Mouse (Mus musculus): Measurements from ENCODE around the gene Lypd6. TPM values are rescaled to one million over a fixed set of nuclear protein-coding genes. Genes with fewer than 3 reads are reported as not detected.

Gene Lypd6
- 2.3 TPM in 2 replicates for polyA plus RNA-seq (2015; fragmentation: Nextera tagmentation; extraction: Ambion mirVana)

GRCm38 (mm10) chr2:50066246-50066967 lies at the start of gene Lypd6:
Gene Lypd6, plus strand, starts transcription at chr2:50066429.
- under 1% methylated on average over 64 of the region's 76 CpGs for WGBS

GRCm38 (mm10) chr2:50019477-50019876 lies 46.8 kb upstream of the Lypd6 start:
- WGBS = 82% methylated on average over 1 of the region's 1 CpGs
- no peak overlapping the region for H3K9ac ChIP-seq
- ATAC-seq (ENCODE audit: borderline replicate concordance, extremely low read depth, low FRiP score, low TSS enrichment) = no peak
- no peaks in the 10 kb centered on the region for H3K36me3 ChIP-seq
- no peak overlapping the region for H3K4me3 ChIP-seq
- no peak overlapping the region for H3K27ac ChIP-seq
- H3K9me3 ChIP-seq = no peaks in the 10 kb centered on the region
- no peak overlapping the region for H3K4me2 ChIP-seq
- H3K4me1 ChIP-seq = no peaks in the 10 kb centered on the region
- no peaks in the 10 kb centered on the region for H3K27me3 ChIP-seq

More at GRCm38 (mm10) chr2:50066246-50066967, at the start of gene Lypd6:
- Histone ChIP-seq H3K4me2 (peak within 1 kb of the TSS; percentile 97), H3K36me3 (no peaks in the 10 kb centered on the region), H3K4me3 (peak within 1 kb of the TSS; percentile 61), H3K9ac (peak within 1 kb of the TSS; percentile 42), H3K9me3 (no peaks in the 10 kb centered on the region), H3K4me1 (peaks cover 7% of the 10 kb centered on the region; the same call in 1 of the 2 replicates), H3K27me3 (peaks cover 18% of the 10 kb centered on the region; the same call in 1 of the 2 replicates), H3K27ac (peak within 1 kb of the TSS; percentile 56; the same call in 1 of the 2 replicates)
- ATAC-seq (ENCODE audit: borderline replicate concordance, extremely low read depth, low FRiP score, low TSS enrichment) = peak; percentile 96

GRCm38 (mm10) chr2:50025549-50025948 lies 40.7 kb upstream of the Lypd6 start:
- no peaks in the 10 kb centered on the region for H3K4me1 ChIP-seq
- H3K9ac ChIP-seq = no peak overlapping the region
- no peak overlapping the region for H3K27ac ChIP-seq
- WGBS = 81% methylated on average over 5 of the region's 5 CpGs
- H3K9me3 ChIP-seq = no peaks in the 10 kb centered on the region
- no peak overlapping the region for H3K4me2 ChIP-seq
- no peaks in the 10 kb centered on the region for H3K36me3 ChIP-seq
- no peaks in the 10 kb centered on the region for H3K27me3 ChIP-seq
- H3K4me3 ChIP-seq = no peak overlapping the region
- no peak for ATAC-seq (ENCODE audit: borderline replicate concordance, extremely low read depth, low FRiP score, low TSS enrichment)

DNA sequence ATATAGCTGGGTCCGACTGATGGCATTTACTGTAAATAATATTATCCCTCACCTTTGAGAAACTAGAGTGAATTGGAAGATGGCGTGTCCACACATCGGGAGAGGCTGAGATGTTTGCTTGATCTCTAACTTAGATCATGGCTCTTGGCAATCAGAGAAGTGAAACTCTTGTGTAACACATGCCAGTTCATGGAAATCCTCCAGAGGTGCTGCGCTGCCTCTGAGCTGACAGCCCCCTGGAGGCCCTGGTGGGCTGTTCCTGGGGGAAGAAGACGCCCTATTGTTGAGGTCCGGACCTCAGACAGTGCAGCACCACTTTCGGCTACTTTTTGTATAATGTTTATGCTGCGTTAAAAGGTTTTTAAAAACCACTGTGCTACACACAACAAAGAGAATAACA lies 37.3 kb upstream of the Lypd6 start:
- no peak for ATAC-seq (ENCODE audit: borderline replicate concordance, extremely low read depth, low FRiP score, low TSS enrichment)
- Histone ChIP-seq H3K4me2 (no peak overlapping the region), H3K9ac (no peak overlapping the region), H3K9me3 (no peaks in the 10 kb centered on the region), H3K4me3 (no peak overlapping the region), H3K36me3 (no peaks in the 10 kb centered on the region), H3K4me1 (no peaks in the 10 kb centered on the region), H3K27me3 (no peaks in the 10 kb centered on the region), H3K27ac (no peak overlapping the region)
- 63% methylated on average over 8 of the region's 8 CpGs for WGBS

GRCm38 (mm10) chr2:50044170-50044870 lies 21.9 kb upstream of the Lypd6 start:
- no peak overlapping the region for H3K4me3 ChIP-seq
- H3K27me3 ChIP-seq = no peaks in the 10 kb centered on the region
- no peak for ATAC-seq (ENCODE audit: borderline replicate concordance, extremely low read depth, low FRiP score, low TSS enrichment)
- no peaks in the 10 kb centered on the region for H3K36me3 ChIP-seq
- H3K27ac ChIP-seq = no peak overlapping the region
- no peak overlapping the region for H3K9ac ChIP-seq
- 47% methylated on average over 7 of the region's 7 CpGs for WGBS
- no peaks in the 10 kb centered on the region for H3K9me3 ChIP-seq
- H3K4me1 ChIP-seq = no peaks in the 10 kb centered on the region
- H3K4me2 ChIP-seq = no peak overlapping the region

GRCm38 (mm10) chr2:50044871-50045470 lies 21.3 kb upstream of the Lypd6 start:
- 64% methylated on average over 7 of the region's 7 CpGs for WGBS
- ATAC-seq (ENCODE audit: borderline replicate concordance, extremely low read depth, low FRiP score, low TSS enrichment) = no peak

DNA sequence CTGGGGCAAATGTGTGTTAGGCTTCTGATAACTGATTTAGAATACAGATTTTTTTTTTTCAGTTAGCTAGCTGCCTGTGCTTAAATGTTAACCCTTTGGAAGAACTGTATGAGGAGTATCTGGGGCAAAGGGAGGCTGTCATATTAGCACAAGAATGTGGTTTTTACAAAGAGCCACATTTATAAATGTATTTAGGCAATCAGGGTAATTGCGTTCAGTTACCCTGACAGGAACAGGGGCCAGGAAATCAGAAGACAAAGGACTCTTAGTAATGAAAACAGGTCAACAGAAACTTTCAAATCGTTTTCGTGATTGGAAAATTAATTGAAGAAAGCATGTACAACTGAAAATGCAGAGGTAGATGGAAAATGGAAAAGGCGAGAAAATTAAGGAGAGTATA lies 20.4 kb upstream of the Lypd6 start:
- Histone ChIP-seq H3K9me3 (no peaks in the 10 kb centered on the region), H3K27ac (no peak overlapping the region), H3K36me3 (no peaks in the 10 kb centered on the region), H3K4me1 (no peaks in the 10 kb centered on the region), H3K4me2 (no peak overlapping the region), H3K4me3 (no peak overlapping the region), H3K27me3 (no peaks in the 10 kb centered on the region), H3K9ac (no peak overlapping the region)
- WGBS = 79% methylated on average over 4 of the region's 4 CpGs
- no peak for ATAC-seq (ENCODE audit: borderline replicate concordance, extremely low read depth, low FRiP score, low TSS enrichment)

More at GRCm38 (mm10) chr2:50044871-50045470, 21.3 kb upstream of the Lypd6 start:
- H3K27me3 ChIP-seq = no peaks in the 10 kb centered on the region
- H3K4me1 ChIP-seq = no peaks in the 10 kb centered on the region
- H3K36me3 ChIP-seq = no peaks in the 10 kb centered on the region
- no peaks in the 10 kb centered on the region for H3K9me3 ChIP-seq
- no peak overlapping the region for H3K27ac ChIP-seq
- no peak overlapping the region for H3K4me3 ChIP-seq
- H3K4me2 ChIP-seq = no peak overlapping the region
- H3K9ac ChIP-seq = no peak overlapping the region

- Histone ChIP-seq H3K9me3 (no peaks in the 10 kb centered on the region), H3K4me2 (no peak overlapping the region), H3K4me3 (no peak overlapping the region), H3K9ac (no peak overlapping the region), H3K27me3 (no peaks in the 10 kb centered on the region), H3K27ac (no peak overlapping the region), H3K4me1 (no peaks in the 10 kb centered on the region), H3K36me3 (no peaks in the 10 kb centered on the region)
- ATAC-seq (ENCODE audit: borderline replicate concordance, extremely low read depth, low FRiP score, low TSS enrichment) = no peak
Measured at GRCm38 (mm10) chr2:50048442-50048841, 17.8 kb upstream of the Lypd6 start.

- H3K9ac ChIP-seq = no peak overlapping the region
- WGBS = 82% methylated on average over 1 of the region's 1 CpGs
- no peak for ATAC-seq (ENCODE audit: borderline replicate concordance, extremely low read depth, low FRiP score, low TSS enrichment)
Measured at GRCm38 (mm10) chr2:50053893-50054292, 12.3 kb upstream of the Lypd6 start.

GRCm38 (mm10) chr2:50065902-50066245 lies 355 bp upstream of the Lypd6 start:
- H3K27me3 ChIP-seq = peaks cover 18% of the 10 kb centered on the region; the same call in 1 of the 2 replicates
- peak overlapping the region; percentile 97 for H3K4me2 ChIP-seq
- H3K27ac ChIP-seq = peak overlapping the region; percentile 56; the same call in 1 of the 2 replicates
- H3K4me3 ChIP-seq = peak overlapping the region; percentile 61
- no peaks in the 10 kb centered on the region for H3K36me3 ChIP-seq
- no peak for ATAC-seq (ENCODE audit: borderline replicate concordance, extremely low read depth, low FRiP score, low TSS enrichment)
- H3K9me3 ChIP-seq = no peaks in the 10 kb centered on the region
- WGBS = under 1% methylated on average over 14 of the region's 14 CpGs
- H3K4me1 ChIP-seq = peaks cover 7% of the 10 kb centered on the region; the same call in 1 of the 2 replicates
- H3K9ac ChIP-seq = no peak overlapping the region

More at GRCm38 (mm10) chr2:50053893-50054292, 12.3 kb upstream of the Lypd6 start:
- H3K36me3 ChIP-seq = no peaks in the 10 kb centered on the region
- no peaks in the 10 kb centered on the region for H3K27me3 ChIP-seq
- H3K9me3 ChIP-seq = no peaks in the 10 kb centered on the region
- no peak overlapping the region for H3K27ac ChIP-seq
- no peak overlapping the region for H3K4me2 ChIP-seq
- no peak overlapping the region for H3K4me3 ChIP-seq
- no peaks in the 10 kb centered on the region for H3K4me1 ChIP-seq

- Histone ChIP-seq H3K27ac (no peak overlapping the region), H3K36me3 (no peaks in the 10 kb centered on the region), H3K9ac (peak overlapping the region; percentile 42), H3K4me2 (peak overlapping the region; percentile 97), H3K27me3 (peaks cover 18% of the 10 kb centered on the region; the same call in 1 of the 2 replicates), H3K4me3 (peak overlapping the region; percentile 61), H3K4me1 (peaks cover 7% of the 10 kb centered on the region; the same call in 1 of the 2 replicates), H3K9me3 (no peaks in the 10 kb centered on the region)
- peak; percentile 21; the same call in 1 of the 2 replicates for ATAC-seq (ENCODE audit: borderline replicate concordance, extremely low read depth, low FRiP score, low TSS enrichment)
- WGBS = under 1% methylated on average over 9 of the region's 9 CpGs
Measured at GRCm38 (mm10) chr2:50066968-50067315, 713 bp downstream of the Lypd6 start.
